Mouse (Mus musculus): ENCODE measurements around the gene Cryba1.

Gene Cryba1

DNA sequence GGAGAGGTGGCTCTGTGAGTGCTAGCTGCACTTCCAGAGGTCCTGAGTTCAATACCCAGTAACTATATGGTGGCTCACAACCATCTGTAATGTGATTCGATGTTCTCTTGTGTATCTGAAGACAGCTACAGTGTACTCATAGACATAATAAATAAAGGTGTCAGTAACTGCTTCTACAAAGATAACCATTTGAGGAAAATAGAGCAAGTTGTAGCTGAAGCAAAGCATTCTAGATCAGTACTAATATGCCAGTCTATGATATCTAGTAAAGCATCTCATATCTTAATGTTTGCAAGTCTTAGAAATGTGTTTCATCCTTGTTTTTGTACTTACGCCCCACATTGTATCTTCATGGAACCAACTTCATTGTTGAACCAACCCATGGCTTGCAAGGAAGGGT is 6.0 kb downstream of the Cryba1 start:
- in situ Hi-C loops (cut with MboI, MseI) = no loop called here

GRCm38 (mm10) chr11:77713736-77714135 is 11.3 kb downstream of the Cryba1 start:
- in situ Hi-C loops (cut with MboI, MseI) = no loop called here

GRCm38 (mm10) chr11:77709039-77709438 is 16.0 kb downstream of the Cryba1 start:
- in situ Hi-C loops (cut with MboI, MseI) = no loop called here

- in situ Hi-C loops (cut with MboI, MseI) = no loop called here
These were observed 19.2 kb downstream of the Cryba1 start for GRCm38 (mm10) chr11:77705920-77706319.

DNA sequence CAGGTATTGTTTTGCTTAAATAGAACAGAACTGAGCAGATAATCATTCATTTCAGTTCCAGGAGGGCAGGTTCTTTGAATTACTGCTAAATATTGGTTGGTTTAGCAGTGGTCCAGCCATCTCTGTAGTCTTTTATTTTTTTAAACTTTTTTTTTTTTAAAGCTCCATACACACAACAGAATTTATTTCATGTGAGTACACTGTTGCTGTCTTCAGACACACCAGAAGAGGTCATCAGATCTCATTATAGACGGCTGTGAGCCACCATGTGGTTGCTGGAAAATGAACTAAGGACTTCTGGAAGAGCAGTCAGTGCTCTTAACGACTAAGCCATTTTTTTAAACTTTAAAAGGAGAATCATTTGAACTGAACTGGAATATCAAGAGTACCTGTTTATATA is 27.9 kb downstream of the Cryba1 start:
- in situ Hi-C loops (cut with MboI, MseI) = no loop called here

DNA sequence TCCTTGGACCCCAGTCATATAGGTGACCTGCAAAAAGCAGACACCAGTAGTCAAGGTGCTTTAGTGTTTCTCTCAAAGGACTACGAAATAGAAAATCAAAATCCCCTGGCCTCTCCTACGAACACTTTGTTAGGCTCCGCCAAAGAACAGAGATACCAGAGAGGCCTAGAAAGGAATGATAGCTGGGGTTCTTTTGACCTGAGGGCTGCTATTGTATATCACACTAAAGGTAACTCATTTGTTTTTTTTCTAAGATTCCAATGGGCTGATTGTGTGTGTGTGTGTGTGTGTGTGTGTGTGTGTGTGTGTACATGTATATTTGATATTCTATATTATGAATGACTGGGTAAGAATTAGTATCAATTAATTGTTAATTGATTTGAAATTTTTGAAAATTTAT is 32.1 kb downstream of the Cryba1 start:
- in situ Hi-C loops (cut with MboI, MseI) = no loop called here

DNA sequence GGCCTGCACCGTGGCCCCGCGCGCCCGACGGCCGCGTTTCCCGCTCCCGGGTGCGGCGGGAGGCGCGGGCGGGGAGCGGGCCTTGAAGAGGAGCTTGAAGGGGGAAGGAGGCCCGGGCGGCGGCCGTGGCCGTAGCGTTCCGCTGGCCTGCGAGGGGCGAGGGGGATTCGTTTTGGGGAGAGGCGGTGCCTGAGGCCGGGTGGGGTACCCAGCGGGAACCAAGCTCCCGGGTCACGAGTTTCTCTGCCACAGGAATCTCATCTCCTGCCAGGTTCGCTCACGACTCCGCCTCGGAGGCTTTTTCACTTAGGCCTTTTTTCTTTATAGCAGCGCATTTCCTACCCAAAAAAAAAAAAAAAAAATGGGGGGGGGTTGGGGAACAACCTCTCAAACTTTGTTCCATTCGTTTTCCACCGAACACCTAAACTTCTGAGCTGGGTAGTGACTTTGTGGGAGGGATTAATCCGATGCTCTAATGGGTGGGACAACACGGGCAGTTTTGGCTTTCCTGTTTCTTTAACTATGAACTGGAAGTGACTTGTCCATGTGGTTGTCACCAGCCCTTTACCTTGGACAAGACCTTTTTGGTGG is 37.4 kb downstream of the Cryba1 start:
- in situ Hi-C loops (cut with MboI, MseI) = no loop called here

- in situ Hi-C loops (cut with MboI, MseI) = no loop called here
These were observed 38.1 kb downstream of the Cryba1 start for GRCm38 (mm10) chr11:77686841-77687540.

DNA sequence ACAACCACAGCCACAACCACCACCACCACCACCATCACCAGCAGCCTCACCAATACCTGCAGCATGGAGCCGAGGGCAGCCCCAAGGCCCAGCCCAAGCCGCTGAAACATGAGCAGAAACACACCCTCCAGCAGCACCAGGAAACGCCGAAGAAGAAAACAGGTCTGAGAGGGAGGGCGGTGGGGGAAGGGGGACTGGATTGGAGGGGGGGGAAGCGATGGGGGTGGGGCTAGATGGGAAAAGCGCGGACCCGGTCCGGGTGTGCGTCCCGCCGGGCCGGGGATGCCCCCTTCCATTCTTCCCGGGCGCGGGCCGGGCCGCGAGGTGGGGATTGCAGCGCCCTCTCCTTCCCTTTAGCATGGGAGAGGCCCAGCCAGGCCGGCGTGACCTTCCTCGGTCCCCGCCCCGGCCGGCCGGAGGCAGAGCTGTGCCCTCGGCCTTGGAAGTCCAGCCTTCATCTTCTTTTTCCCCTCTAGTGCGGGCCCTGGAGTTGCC is 38.7 kb downstream of the Cryba1 start:
- in situ Hi-C loops (cut with MboI, MseI) = no loop called here

- in situ Hi-C loops (cut with MboI, MseI) = no loop called here
These were observed 39.5 kb downstream of the Cryba1 start, which contains the start of gene Nufip2 for GRCm38 (mm10) chr11:77685383-77686265. Gene Nufip2, plus strand, starts transcription at chr11:77686155.

- in situ Hi-C loops (cut with MboI, MseI) = no loop called here
These were observed 40.2 kb downstream of the Cryba1 start for GRCm38 (mm10) chr11:77684896-77685295.

DNA sequence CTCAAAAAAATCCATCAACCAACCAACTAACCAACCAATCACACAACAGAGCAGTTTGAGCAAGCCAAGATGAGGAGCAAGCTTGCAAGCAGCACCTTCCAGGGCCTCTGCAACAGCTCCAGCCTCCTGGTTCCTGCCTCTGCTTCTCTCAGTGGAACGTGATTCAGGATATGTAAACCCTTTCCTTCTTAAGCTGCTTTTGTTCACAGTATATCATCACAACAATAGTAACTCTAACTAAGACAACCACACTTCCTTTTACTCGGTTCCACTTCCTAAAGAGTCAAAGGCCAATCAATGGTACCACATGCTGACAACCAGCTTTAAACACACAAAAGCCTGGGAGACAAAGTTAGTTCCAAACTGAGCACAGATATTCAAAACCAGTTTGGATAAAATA is 45.1 kb downstream of the Cryba1 start:
- in situ Hi-C loops (cut with MboI, MseI) = no loop called here

DNA sequence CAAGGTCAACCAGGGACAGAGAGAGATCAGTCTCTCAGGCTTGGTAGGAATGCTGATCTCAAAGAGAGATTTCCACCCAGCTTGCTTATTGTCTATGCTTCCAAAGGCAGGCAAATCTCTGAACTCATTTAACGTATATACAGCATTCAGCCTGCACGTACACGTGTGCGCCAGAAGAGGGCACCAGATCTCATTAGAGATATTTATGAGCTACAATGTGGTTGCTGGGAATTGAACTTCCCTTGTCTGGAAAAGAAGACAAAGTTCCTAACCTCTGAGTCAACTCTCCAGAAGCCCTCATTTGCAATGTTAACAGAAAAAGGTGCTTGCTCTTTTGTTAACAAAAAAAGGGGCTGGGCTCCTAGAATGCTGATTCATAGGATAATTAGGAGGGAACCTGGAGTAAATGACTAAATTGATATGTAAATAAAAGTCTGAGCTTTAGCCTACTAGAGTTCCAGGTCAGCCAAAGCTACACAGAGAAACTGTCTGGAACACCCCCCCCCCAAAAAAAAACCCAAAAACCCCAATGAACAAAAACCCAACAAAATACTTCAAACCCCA is 51.6 kb downstream of the Cryba1 start:
- in situ Hi-C loops (cut with MboI, MseI) = no loop called here

DNA sequence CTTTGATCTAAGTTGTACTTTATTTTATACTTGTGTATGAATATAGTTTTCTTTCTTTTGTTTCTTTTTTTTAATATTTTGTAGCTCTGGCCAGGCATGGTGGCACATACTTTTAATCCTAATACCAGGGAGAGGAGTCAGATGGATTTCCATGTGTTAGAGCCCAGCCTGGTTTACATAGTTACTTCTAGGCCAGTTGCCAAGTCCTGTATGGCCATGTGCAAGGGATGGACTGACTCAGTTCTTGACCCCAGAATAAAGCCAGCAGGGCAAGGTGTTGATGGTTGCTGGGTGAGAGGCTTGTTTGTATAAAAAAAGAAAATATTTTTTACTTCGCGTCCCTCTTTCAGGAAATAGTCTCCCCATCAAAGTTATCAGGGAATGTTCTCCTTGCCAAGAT is 52.3 kb downstream of the Cryba1 start:
- in situ Hi-C loops (cut with MboI, MseI) = no loop called here

All from regulatory T cell (primary cell).